Mouse (Mus musculus): ENCODE results near the gene Krtap16-1.

The Krtap16-1 gene

DNA sequence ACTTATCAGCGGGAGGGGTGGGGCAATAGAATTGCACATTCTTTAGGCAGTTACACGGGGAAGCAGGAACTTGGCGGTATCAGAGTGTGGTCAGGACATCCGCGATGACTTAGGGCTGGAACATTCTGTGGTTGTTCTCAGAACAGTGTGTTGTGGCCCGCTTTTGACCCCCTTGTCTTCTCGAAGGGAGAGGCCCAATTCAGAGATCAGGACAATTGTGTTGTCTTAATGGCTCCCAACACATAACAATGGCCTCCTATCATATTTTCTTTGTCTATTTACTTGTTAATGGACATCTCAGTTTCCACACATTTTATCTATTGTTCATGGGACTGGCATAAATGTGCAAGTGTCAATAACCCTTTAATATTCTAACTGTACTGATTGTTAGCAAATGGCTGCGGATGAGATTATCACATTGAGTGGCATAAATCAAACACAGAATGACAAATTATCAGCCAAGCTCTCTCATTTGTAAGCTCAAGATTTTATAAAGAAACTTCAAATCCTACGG, 48.6 kb downstream of the Krtap16-1 start:
- DNase-seq: no peak

DNA sequence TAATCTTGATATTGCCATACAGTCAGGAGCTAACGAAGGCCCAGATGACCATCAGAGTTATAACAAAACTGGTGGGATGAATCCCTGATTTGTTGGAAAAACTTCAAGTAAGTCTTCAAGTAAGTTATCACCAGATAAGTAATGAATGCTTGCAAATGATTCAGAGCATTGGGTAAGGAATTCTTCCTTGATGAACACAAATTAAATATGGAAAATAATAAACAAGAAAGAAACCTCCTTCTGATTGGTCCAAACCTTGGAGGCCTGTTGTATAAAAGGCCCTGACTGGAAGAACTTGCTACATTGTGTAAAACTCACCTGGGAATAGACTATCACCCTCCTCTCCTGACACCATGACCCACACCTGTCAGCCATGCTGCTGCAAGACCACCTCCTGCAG, 50.4 kb downstream of the Krtap16-1 start, which contains the start of gene Krtap31-2:
Gene Krtap31-2, plus strand, starts transcription at position 301 of the 400 bp plus-strand sequence.
- no peak for DNase-seq

Data from cerebellum, postnatal 14 days (tissue).